Mouse (Mus musculus) liver, embryonic 16.5 days (tissue): ENCODE measurements at regions not wholly inside any gene's neighbourhood (a gene's known extent, or its start where the extent isn't known, plus 50 kb on each side); places are given as distances from the start of the nearest gene placed in this dataset. TPM values are rescaled to one million over a fixed set of nuclear protein-coding genes. Genes with fewer than 3 reads are reported as not detected.

Experiments used
- ATAC-seq: fragments of 200-750 bp; cut with Nextera tagmentation; 2 replicates; pipeline ENCODE4 v1.8.0; 2017; ENCODE audit warnings: low read depth, mild to moderate bottlenecking, moderate number of reproducible peaks, moderate library complexity
- H3K27ac ChIP-seq: fragments of 300-500 bp; sonication (generic); 2 replicates; pipeline ENCODE4 v1.5.1; 2014; ENCODE audit warnings: mild to moderate bottlenecking, low read length
- H3K27me3 ChIP-seq: fragments of 300-500 bp; sonication (generic); 2 replicates; pipeline ENCODE4 v1.6.1; 2014; ENCODE audit warnings: low read depth, low read length, mixed read lengths; ENCODE audit not compliant: control insufficient read depth, insufficient read depth
- H3K36me3 ChIP-seq: fragments of 300-500 bp; sonication (generic); 2 replicates; pipeline ENCODE4 v1.6.1; 2014; ENCODE audit warnings: mild to moderate bottlenecking; ENCODE audit not compliant: control insufficient read depth, insufficient read depth
- H3K4me1 ChIP-seq: fragments of 300-500 bp; sonication (generic); 2 replicates; pipeline ENCODE4 v1.6.1; 2014; ENCODE audit warnings: low read depth, low read length, mixed read lengths; ENCODE audit not compliant: control insufficient read depth
- H3K4me2 ChIP-seq: fragments of 300-500 bp; sonication (generic); 2 replicates; pipeline ENCODE4 v1.6.1; 2014; ENCODE audit warnings: low read depth, low read length, mixed read lengths
- H3K4me3 ChIP-seq: fragments of 300-500 bp; sonication (generic); 2 replicates; pipeline ENCODE4 v1.5.1; 2014; ENCODE audit warnings: low read depth, mild to moderate bottlenecking, low read length
- H3K9ac ChIP-seq: fragments of 300-500 bp; sonication (generic); 2 replicates; pipeline ENCODE4 v1.6.1; 2014; ENCODE audit warnings: low read depth, low read length
- H3K9me3 ChIP-seq: fragments of 300-500 bp; sonication (generic); replicated peaks from 2 replicates; pipeline ENCODE4 v1.6.1; 2016; ENCODE audit warnings: low read length; ENCODE audit not compliant: control insufficient read depth
- WGBS: fragments of 180-500 bp; shearing (Covaris S2); extraction: QIAGEN DNeasy Blood & Tissue Kit; methylation state at CpG from one replicate; pipeline ENCODE4 v1.1.7; 2014; ENCODE audit not compliant: insufficient replicate concordance; 5-methylcytosine and 5-hydroxymethylcytosine counted together
- microRNA-seq: library from miRNA; unstranded; fragments of <30 nt; microRNA quantifications from one replicate; pipeline ENCODE4, GENCODE M21; 2016

DNA sequence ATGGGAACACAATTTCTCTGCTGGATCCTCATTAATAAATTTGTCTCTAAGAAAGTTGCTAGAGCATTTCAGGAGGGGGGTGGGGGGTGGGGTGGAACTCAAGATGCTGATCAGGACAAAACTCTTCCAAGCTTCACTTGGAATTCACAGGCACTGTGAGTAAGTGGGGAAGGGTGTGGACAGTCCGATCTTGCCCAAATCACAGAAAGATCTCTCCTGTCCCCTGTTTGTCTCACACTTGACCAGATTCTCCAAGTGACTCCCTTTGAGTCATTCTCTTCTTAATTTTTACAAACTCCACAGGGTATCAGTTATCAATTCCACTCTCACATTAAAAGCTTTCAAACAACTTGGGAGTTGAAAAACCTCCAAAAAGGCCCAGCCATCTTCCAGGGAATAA is 58.1 kb upstream of the Mocs2 start:
- H3K27me3 ChIP-seq = no peaks in the 10 kb centered on the region
- no peak overlapping the region for H3K27ac ChIP-seq
- no peaks in the 10 kb centered on the region for H3K9me3 ChIP-seq
- no peaks in the 10 kb centered on the region for H3K4me1 ChIP-seq
- H3K9ac ChIP-seq = no peak overlapping the region
- no peak overlapping the region for H3K4me2 ChIP-seq
- no peak overlapping the region for H3K4me3 ChIP-seq
- no peak for ATAC-seq
- H3K36me3 ChIP-seq = no peaks in the 10 kb centered on the region
- WGBS = 73% methylated on average over 1 of the region's 1 CpGs

DNA sequence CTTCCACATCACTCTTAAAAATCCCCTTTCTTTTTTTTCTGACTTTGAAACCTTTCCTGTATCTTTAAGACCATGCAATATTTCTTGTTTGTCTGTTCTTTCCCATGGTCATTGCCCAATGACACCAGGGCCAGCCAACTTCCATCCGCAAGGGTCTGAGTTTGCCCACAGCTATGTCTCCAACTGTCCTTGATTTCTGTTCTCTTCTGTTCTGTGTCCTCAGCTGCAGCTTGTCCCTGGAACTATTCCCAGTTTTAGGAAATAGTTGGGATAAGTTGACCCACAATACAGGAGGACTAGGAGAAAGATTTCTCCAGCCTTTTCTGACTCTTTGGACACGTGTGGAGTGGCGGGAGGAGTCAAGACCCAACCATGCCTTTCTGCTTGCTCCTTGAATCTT is 57.1 kb upstream of the Mocs2 start:
- 62% methylated on average over 3 of the region's 3 CpGs for WGBS
- H3K27ac ChIP-seq = no peak overlapping the region
- no peak overlapping the region for H3K9ac ChIP-seq
- no peaks in the 10 kb centered on the region for H3K9me3 ChIP-seq
- H3K4me1 ChIP-seq = no peaks in the 10 kb centered on the region
- H3K4me2 ChIP-seq = no peak overlapping the region
- no peak overlapping the region for H3K4me3 ChIP-seq
- no peak for ATAC-seq
- no peaks in the 10 kb centered on the region for H3K27me3 ChIP-seq
- no peaks in the 10 kb centered on the region for H3K36me3 ChIP-seq

Small RNA genes in the stretch of these regions (microRNA-seq; reads per million reads assigned to microRNA genes)
- not detected for gene Gm25950
